11 mouse cellular contexts compared by ENCODE assay signal in genomic region chr1:89848356-89849039, GRCm38 (mm10).
DNase-seq lines count a peak whose midpoint lies in the region; ATAC-seq lines count a peak whose summit lies in the region.
"Had no signal": no experiment of that assay in that cellular context is flagged by ENCODE, and none has a peak within 500 bp of the region (broad histone marks: within the 10 kb centered on the region; RNA-seq: fewer than 3 reads in every experiment).

No protein-coding gene starts in this region.

- H3K27ac ChIP-seq in intestine, embryonic 15.5 days = no peak overlapping the region
- no peak overlapping the region for H3K27ac ChIP-seq in intestine, embryonic 16.5 days (ENCODE audit: low read length)
- peak overlapping the region; percentile 71 for H3K27ac ChIP-seq in forebrain, embryonic 15.5 days (replicated peaks)
- no peak overlapping the region for H3K27ac ChIP-seq in limb, embryonic 11.5 days (replicated peaks; ENCODE audit: low read depth, low read length)
- H3K27ac ChIP-seq in neural tube, embryonic 14.5 days (ENCODE audit: low read depth, low read length) = no peak overlapping the region

- peaks cover 7% of the 10 kb centered on the region; the same call in 1 of the 2 replicates for H3K4me1 ChIP-seq in intestine, embryonic 15.5 days (replicated peaks)
- peaks cover 8% of the 10 kb centered on the region; the same call in 1 of the 2 replicates for H3K4me1 ChIP-seq in intestine, embryonic 16.5 days (ENCODE audit: control insufficient read depth, insufficient read depth, low read length)
- peaks cover 47% of the 10 kb centered on the region for H3K4me1 ChIP-seq in forebrain, embryonic 15.5 days
- H3K4me1 ChIP-seq in limb, embryonic 11.5 days (ENCODE audit: control insufficient read depth, insufficient read depth, low read length) = peaks cover 40% of the 10 kb centered on the region
- peaks cover 42% of the 10 kb centered on the region for H3K4me1 ChIP-seq in neural tube, embryonic 14.5 days (ENCODE audit: control insufficient read depth, insufficient read depth, low read length)

- H3K9ac ChIP-seq in intestine, embryonic 15.5 days = no peak overlapping the region
- H3K9ac ChIP-seq in intestine, embryonic 16.5 days (ENCODE audit: low read depth, low read length) = no peak overlapping the region
- no peak overlapping the region for H3K9ac ChIP-seq in forebrain, embryonic 15.5 days (replicated peaks)
- no peak overlapping the region for H3K9ac ChIP-seq in limb, embryonic 11.5 days (ENCODE audit: low read length)
- H3K9ac ChIP-seq in neural tube, embryonic 14.5 days (replicated peaks; ENCODE audit: low read depth, low read length) = no peak overlapping the region

- no peak for ATAC-seq in intestine, embryonic 15.5 days
- ATAC-seq in intestine, embryonic 16.5 days = no peak
- peak; percentile 33; the same call in 1 of the 2 replicates for ATAC-seq in forebrain, embryonic 15.5 days (replicated peaks)
- ATAC-seq in limb, embryonic 11.5 days (ENCODE audit: insufficient number of reproducible peaks, low FRiP score, low TSS enrichment, low read depth) = no peak
- peak; percentile 69 for ATAC-seq in neural tube, embryonic 14.5 days (ENCODE audit: low read depth)
- ATAC-seq: activated CD4-positive, CD25-positive, alpha-beta regulatory T cell, adult 4 months had no signal

- H3K9me3 ChIP-seq in intestine, embryonic 15.5 days = no peaks in the 10 kb centered on the region
- no peaks in the 10 kb centered on the region for H3K9me3 ChIP-seq in intestine, embryonic 16.5 days (ENCODE audit: control insufficient read depth, low read length)
- no peaks in the 10 kb centered on the region for H3K9me3 ChIP-seq in forebrain, embryonic 15.5 days
- H3K9me3 ChIP-seq in limb, embryonic 11.5 days (ENCODE audit: control insufficient read depth, low read length) = no peaks in the 10 kb centered on the region
- no peaks in the 10 kb centered on the region for H3K9me3 ChIP-seq in neural tube, embryonic 14.5 days (ENCODE audit: control insufficient read depth, low read length)

- no peak overlapping the region for H3K4me3 ChIP-seq in intestine, embryonic 15.5 days (replicated peaks)
- no peak overlapping the region for H3K4me3 ChIP-seq in intestine, embryonic 16.5 days (ENCODE audit: low read length)
- no peak overlapping the region for H3K4me3 ChIP-seq in forebrain, embryonic 15.5 days
- no peak overlapping the region for H3K4me3 ChIP-seq in limb, embryonic 11.5 days (ENCODE audit: low read depth, low read length)
- no peak overlapping the region for H3K4me3 ChIP-seq in neural tube, embryonic 14.5 days (ENCODE audit: low read depth, low read length)

- 63% methylated on average over 17 of the region's 17 CpGs for WGBS in intestine, embryonic 15.5 days
- 62% methylated on average over 17 of the region's 17 CpGs for WGBS in intestine, embryonic 16.5 days
- 9% methylated on average over 17 of the region's 17 CpGs for WGBS in forebrain, embryonic 15.5 days
- 13% methylated on average over 17 of the region's 17 CpGs for WGBS in limb, embryonic 11.5 days
- WGBS in neural tube, embryonic 14.5 days = 13% methylated on average over 17 of the region's 17 CpGs

- no peaks in the 10 kb centered on the region for H3K36me3 ChIP-seq in intestine, embryonic 15.5 days
- H3K36me3 ChIP-seq in intestine, embryonic 16.5 days (ENCODE audit: control insufficient read depth, insufficient read depth, low read length) = no peaks in the 10 kb centered on the region
- no peaks in the 10 kb centered on the region for H3K36me3 ChIP-seq in forebrain, embryonic 15.5 days
- no peaks in the 10 kb centered on the region; the same call in 1 of the 2 replicates for H3K36me3 ChIP-seq in limb, embryonic 11.5 days (ENCODE audit: control insufficient read depth, insufficient read depth, low read length)
- no peaks in the 10 kb centered on the region for H3K36me3 ChIP-seq in neural tube, embryonic 14.5 days (ENCODE audit: control insufficient read depth, insufficient read depth, low read length)

- no peaks in the 10 kb centered on the region for H3K27me3 ChIP-seq in intestine, embryonic 15.5 days (replicated peaks)
- H3K27me3 ChIP-seq in intestine, embryonic 16.5 days (replicated peaks; ENCODE audit: control insufficient read depth, insufficient read depth, low read length) = no peaks in the 10 kb centered on the region
- peaks cover 10% of the 10 kb centered on the region for H3K27me3 ChIP-seq in forebrain, embryonic 15.5 days
- H3K27me3 ChIP-seq in limb, embryonic 11.5 days (ENCODE audit: control insufficient read depth, insufficient read depth, low read length) = no peaks in the 10 kb centered on the region
- H3K27me3 ChIP-seq in neural tube, embryonic 14.5 days (ENCODE audit: control insufficient read depth, insufficient read depth, low read length) = no peaks in the 10 kb centered on the region

- H3K4me2 ChIP-seq in intestine, embryonic 15.5 days (replicated peaks) = 0 out of 2 replicates have a peak overlapping the region, but pooled peaks have one; percentile 7
- no peak overlapping the region for H3K4me2 ChIP-seq in intestine, embryonic 16.5 days (ENCODE audit: low read depth, low read length)
- peak overlapping the region; percentile 26 for H3K4me2 ChIP-seq in forebrain, embryonic 15.5 days (replicated peaks)
- H3K4me2 ChIP-seq in limb, embryonic 11.5 days (ENCODE audit: low read depth, severe bottlenecking) = peak overlapping the region; percentile 7; the same call in 1 of the 2 replicates
- no peak overlapping the region; the same call in 1 of the 2 replicates for H3K4me2 ChIP-seq in neural tube, embryonic 14.5 days (ENCODE audit: low read depth, low read length)

- peak; percentile 53 for DNase-seq in limb, embryonic 11.5 days (ENCODE audit: low spot score)
- no peak for DNase-seq in thymus, postnatal 0 days (ENCODE audit: low spot score)
- no peak for DNase-seq in adrenal gland, postnatal 10 days
- DNase-seq in kidney, adult 11 months = no peak
- DNase-seq: gastrocnemius, postnatal 25 days; heart, postnatal 14 days had no signal

Comparison
In these comparisons a context has a peak if more than half of its experiments do, and no peak if none do; other contexts are left out.
1. H3K4me2 ChIP-seq: peak in intestine, embryonic 15.5 days (single experiment), forebrain, embryonic 15.5 days (single experiment) and limb, embryonic 11.5 days (single experiment); none in intestine, embryonic 16.5 days (single experiment) and neural tube, embryonic 14.5 days (single experiment).
2. ATAC-seq: peak in forebrain, embryonic 15.5 days (single experiment) and neural tube, embryonic 14.5 days (single experiment); none in intestine, embryonic 15.5 days (single experiment), intestine, embryonic 16.5 days (single experiment) and limb, embryonic 11.5 days (single experiment).